Mouse (Mus musculus) brain, embryonic 14.5 days (tissue): ENCODE data around the gene Apba1.

Experiments used
- CTCF ChIP-seq: fragments of 200-500 bp; IDR thresholded peaks from 2 replicates; pipeline ENCODE4 v1.5.1; 2012; ENCODE audit warnings: inconsistent platforms, mild to moderate bottlenecking, moderate library complexity, borderline replicate concordance; ENCODE audit not compliant: insufficient read depth, insufficient read length; ENCODE audit errors: extremely low read depth
- POLR2A ChIP-seq: fragments of 200-500 bp; IDR thresholded peaks from 2 replicates; pipeline ENCODE4 v1.6.1; 2012; ENCODE audit warnings: mild to moderate bottlenecking, inconsistent platforms, borderline replicate concordance; ENCODE audit not compliant: poor library complexity, insufficient read depth, insufficient read length, severe bottlenecking; ENCODE audit errors: extremely low read depth

DNA sequence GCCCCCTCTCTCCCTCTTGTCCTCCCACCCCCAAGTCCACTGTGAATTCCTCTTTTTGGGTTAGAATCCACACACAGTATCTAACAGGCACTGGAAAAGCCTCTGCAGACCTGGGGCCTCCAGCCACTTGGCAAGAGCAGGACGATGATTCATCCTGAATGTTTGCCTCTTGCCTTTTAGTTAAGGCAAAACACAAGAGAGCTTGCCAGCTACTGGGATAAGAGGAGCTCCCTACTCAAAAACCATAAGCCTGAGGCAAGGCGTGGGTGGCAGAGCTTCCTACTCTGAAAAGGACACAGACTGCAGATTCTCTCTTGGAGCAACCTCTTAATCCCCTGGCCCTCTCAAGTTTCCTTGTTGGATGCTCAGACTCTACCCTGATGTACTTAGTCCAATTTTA is 208.5 kb downstream of the Apba1 start:
- no peak for TF ChIP-seq CTCF
- TF ChIP-seq POLR2A, result no peak
